Mouse (Mus musculus) heart, embryonic 14.5 days (tissue): ENCODE data around the gene Nhsl2. TPM values are rescaled to one million over a fixed set of nuclear protein-coding genes. Genes with fewer than 3 reads are reported as not detected.

Experiments used
- ATAC-seq: fragments of 200-750 bp; cut with Nextera tagmentation; 2 replicates; pipeline ENCODE4 v1.8.0; 2017; ENCODE audit warnings: low read depth, moderate TSS enrichment; ENCODE audit not compliant: insufficient number of reproducible peaks, insufficient read depth, low FRiP score
- H3K27ac ChIP-seq, 2 experiments: fragments of 200-500 bp in 1 of 2; fragments of 300-500 bp in 1 of 2; sonication (generic) in 1 of 2; replicated peaks in 1 of 2; 2 replicates each; pipeline ENCODE4 v1.5.1; 2012 to 2014; ENCODE audit warnings: low read depth in 2 of 2, low read length in 2 of 2, control low read depth in 1 of 2, mild to moderate bottlenecking in 1 of 2, mixed read lengths in 1 of 2; ENCODE audit not compliant: control insufficient read depth in 1 of 2, insufficient read depth in 1 of 2
- H3K27me3 ChIP-seq: fragments of 300-500 bp; sonication (generic); 2 replicates; pipeline ENCODE4 v1.6.1; 2014; ENCODE audit warnings: mild to moderate bottlenecking, low read length, control low read depth; ENCODE audit not compliant: control insufficient read depth, insufficient read depth
- H3K36me3 ChIP-seq: fragments of 300-500 bp; sonication (generic); 2 replicates; pipeline ENCODE4 v1.6.1; 2014; ENCODE audit warnings: mild to moderate bottlenecking, control low read depth, low read length, mixed read lengths; ENCODE audit not compliant: control insufficient read depth, insufficient read depth
- H3K4me1 ChIP-seq, 2 experiments: fragments of 200-500 bp in 1 of 2; fragments of 300-500 bp in 1 of 2; sonication (generic) in 1 of 2; 2 replicates each; pipeline ENCODE4 v1.6.1; 2012 to 2014; ENCODE audit warnings: low read length in 2 of 2, control low read depth in 1 of 2, mixed read lengths in 1 of 2; ENCODE audit not compliant: control insufficient read depth in 2 of 2, insufficient read depth in 2 of 2
- H3K4me2 ChIP-seq: fragments of 300-500 bp; sonication (generic); 2 replicates; pipeline ENCODE4 v1.6.1; 2014; ENCODE audit warnings: mild to moderate bottlenecking, low read length
- H3K4me3 ChIP-seq, 2 experiments: fragments of 200-500 bp in 1 of 2; fragments of 300-500 bp in 1 of 2; sonication (generic) in 1 of 2; 2 replicates each; pipeline ENCODE4 v1.5.1; 2012 to 2014; ENCODE audit warnings: low read length in 2 of 2, mild to moderate bottlenecking in 2 of 2, control low read depth in 1 of 2, low read depth in 1 of 2, moderate library complexity in 1 of 2; ENCODE audit not compliant: control insufficient read depth in 1 of 2, insufficient read depth in 1 of 2
- H3K9ac ChIP-seq: fragments of 300-500 bp; sonication (generic); 2 replicates; pipeline ENCODE4 v1.6.1; 2014; ENCODE audit warnings: mild to moderate bottlenecking, low read length
- H3K9me3 ChIP-seq: fragments of 300-500 bp; sonication (generic); 2 replicates; pipeline ENCODE4 v1.6.1; 2016; ENCODE audit warnings: low read length, control low read depth; ENCODE audit not compliant: control insufficient read depth
- WGBS: fragments of 180-500 bp; shearing (Covaris S2); extraction: QIAGEN DNeasy Blood & Tissue Kit; methylation state at CpG from one replicate; pipeline ENCODE4 v1.1.7; 2014; 5-methylcytosine and 5-hydroxymethylcytosine counted together
- polyA plus RNA-seq: library from polyadenylated mRNA; unstranded; fragments of >200 nt; fragmentation: Nextera tagmentation; extraction: Ambion mirVana; gene quantifications from 2 replicates; pipeline ENCODE4 v1.2.1, GENCODE M21; 2014

Gene Nhsl2
- polyA plus RNA-seq, 1 experiment from 2014 or later = 15.5 TPM

GRCm38 (mm10) chrX:102032431-102032830 lies 183.2 kb downstream of the Nhsl2 start:
- Histone ChIP-seq H3K27ac (peak overlapping the region; percentile 4 to 59; a peak in 3 of 4 replicates), H3K27me3 (no peaks in the 10 kb centered on the region), H3K4me3 (no peak overlapping the region), H3K9ac (no peak overlapping the region), H3K9me3 (no peaks in the 10 kb centered on the region), H3K4me1 (peaks cover 14 to 15% of the 10 kb centered on the region in 2 experiments), H3K4me2 (no peak overlapping the region), H3K36me3 (no peaks in the 10 kb centered on the region)
- ATAC-seq = no peak
- 40% methylated on average over 8 of the region's 8 CpGs for WGBS

- Histone ChIP-seq H3K4me3 (no peak overlapping the region), H3K27ac (no peak overlapping the region), H3K9me3 (no peaks in the 10 kb centered on the region), H3K4me1 (peaks cover 16 to 20% of the 10 kb centered on the region in 2 experiments), H3K9ac (no peak overlapping the region), H3K36me3 (no peaks in the 10 kb centered on the region), H3K4me2 (no peak overlapping the region), H3K27me3 (no peaks in the 10 kb centered on the region)
- no peak for ATAC-seq
- 75% methylated on average over 2 of the region's 2 CpGs for WGBS
Measured at GRCm38 (mm10) chrX:102033566-102033965, 184.4 kb downstream of the Nhsl2 start.

- peaks cover 16 to 20% of the 10 kb centered on the region in 2 experiments for H3K4me1 ChIP-seq
- H3K4me3 ChIP-seq = no peak overlapping the region
- WGBS = 46% methylated on average over 3 of the region's 3 CpGs
- no peak overlapping the region for H3K9ac ChIP-seq
- H3K36me3 ChIP-seq = no peaks in the 10 kb centered on the region
- no peak for ATAC-seq
- no peak overlapping the region for H3K4me2 ChIP-seq
- H3K27ac ChIP-seq = no peak overlapping the region
- no peaks in the 10 kb centered on the region for H3K9me3 ChIP-seq
- H3K27me3 ChIP-seq = no peaks in the 10 kb centered on the region
Measured at GRCm38 (mm10) chrX:102035671-102036070, 186.5 kb downstream of the Nhsl2 start.

- Histone ChIP-seq H3K4me2 (no peak overlapping the region), H3K27me3 (no peaks in the 10 kb centered on the region), H3K4me1 (peaks cover 12 to 17% of the 10 kb centered on the region in 2 experiments), H3K27ac (peak overlapping the region in 1 of 2 experiments; percentile 24; a peak in 1 of 4 replicates), H3K9ac (no peak overlapping the region), H3K4me3 (no peak overlapping the region), H3K9me3 (no peaks in the 10 kb centered on the region), H3K36me3 (no peaks in the 10 kb centered on the region)
- WGBS = 89% methylated on average over 3 of the region's 3 CpGs
- no peak for ATAC-seq
Measured at GRCm38 (mm10) chrX:102036866-102037361, 187.7 kb downstream of the Nhsl2 start.

- Histone ChIP-seq H3K9ac (no peak overlapping the region), H3K4me3 (no peak overlapping the region), H3K36me3 (no peaks in the 10 kb centered on the region), H3K9me3 (no peaks in the 10 kb centered on the region), H3K27ac (peak overlapping the region in 1 of 2 experiments; percentile 24; a peak in 1 of 4 replicates), H3K4me1 (peaks cover 9 to 14% of the 10 kb centered on the region in 2 experiments; a peak in 3 of 4 replicates), H3K27me3 (no peaks in the 10 kb centered on the region), H3K4me2 (no peak overlapping the region)
- WGBS = 61% methylated on average over 2 of the region's 2 CpGs
- ATAC-seq = no peak
Measured at GRCm38 (mm10) chrX:102037506-102037905, 188.3 kb downstream of the Nhsl2 start.

- H3K27me3 ChIP-seq = no peaks in the 10 kb centered on the region
- no peak overlapping the region for H3K9ac ChIP-seq
- peaks cover 6 to 10% of the 10 kb centered on the region in 2 experiments; a peak in 1 of 4 replicates for H3K4me1 ChIP-seq
- H3K9me3 ChIP-seq = no peaks in the 10 kb centered on the region
- H3K4me2 ChIP-seq = no peak overlapping the region
- no peaks in the 10 kb centered on the region for H3K36me3 ChIP-seq
- H3K27ac ChIP-seq = no peak overlapping the region
- WGBS = 84% methylated on average over 7 of the region's 7 CpGs
- no peak overlapping the region for H3K4me3 ChIP-seq
- ATAC-seq = no peak
Measured at GRCm38 (mm10) chrX:102041562-102041961, 192.4 kb downstream of the Nhsl2 start.

GRCm38 (mm10) chrX:102042386-102042785 lies 193.2 kb downstream of the Nhsl2 start:
- no peak overlapping the region for H3K4me2 ChIP-seq
- WGBS = 72% methylated on average over 4 of the region's 4 CpGs

GRCm38 (mm10) chrX:102050552-102050951 lies 201.4 kb downstream of the Nhsl2 start:
- no peaks in the 10 kb centered on the region for H3K9me3 ChIP-seq
- H3K27me3 ChIP-seq = no peaks in the 10 kb centered on the region
- H3K9ac ChIP-seq = no peak overlapping the region
- WGBS = 73% methylated on average over 6 of the region's 6 CpGs
- no peak overlapping the region for H3K27ac ChIP-seq
- H3K36me3 ChIP-seq = 0 out of 2 replicates have a peak, but pooled peaks cover 3% of the 10 kb centered on the region
- no peak for ATAC-seq
- H3K4me2 ChIP-seq = no peak overlapping the region
- no peaks in the 10 kb centered on the region for H3K4me1 ChIP-seq
- H3K4me3 ChIP-seq = no peak overlapping the region

More at GRCm38 (mm10) chrX:102042386-102042785, 193.2 kb downstream of the Nhsl2 start:
- H3K36me3 ChIP-seq = no peaks in the 10 kb centered on the region
- no peaks in the 10 kb centered on the region for H3K9me3 ChIP-seq
- H3K4me3 ChIP-seq = no peak overlapping the region
- H3K9ac ChIP-seq = no peak overlapping the region
- no peak overlapping the region for H3K27ac ChIP-seq
- H3K4me1 ChIP-seq = peaks cover 3 to 5% of the 10 kb centered on the region in 2 experiments; a peak in 1 of 4 replicates
- H3K27me3 ChIP-seq = no peaks in the 10 kb centered on the region
- ATAC-seq = no peak
